Mouse (Mus musculus) liver, postnatal 0 days (tissue): ENCODE data around the gene Tal1. TPM values are rescaled to one million over a fixed set of nuclear protein-coding genes. Genes with fewer than 3 reads are reported as not detected.

Experiments
- ATAC-seq: fragments of 200-750 bp; cut with Nextera tagmentation; 2 replicates; pipeline ENCODE4 v1.8.0; 2017; ENCODE audit warnings: mild to moderate bottlenecking, moderate library complexity
- DNase-seq: peaks from one replicate; pipeline ENCODE4 v3.0.0-alpha.2; 2016
- H3K27ac ChIP-seq: fragments of 300-500 bp; sonication (generic); 2 replicates; pipeline ENCODE4 v1.5.1; 2014; ENCODE audit warnings: antibody characterized with exemption, moderate library complexity, mild to moderate bottlenecking, low read depth
- H3K27me3 ChIP-seq: fragments of 300-500 bp; sonication (generic); 2 replicates; pipeline ENCODE4 v1.6.1; 2014; ENCODE audit warnings: low read length, control low read depth, mixed read lengths; ENCODE audit not compliant: insufficient read depth
- H3K36me3 ChIP-seq: fragments of 300-500 bp; sonication (generic); replicated peaks from 2 replicates; pipeline ENCODE4 v1.6.1; 2014; ENCODE audit warnings: mild to moderate bottlenecking, control low read depth, low read length, moderate library complexity, mixed read lengths; ENCODE audit not compliant: insufficient read depth
- H3K4me1 ChIP-seq: fragments of 300-500 bp; sonication (generic); 2 replicates; pipeline ENCODE4 v1.6.1; 2014; ENCODE audit warnings: antibody characterized with exemption, mild to moderate bottlenecking, control low read depth; ENCODE audit not compliant: insufficient read depth
- H3K4me2 ChIP-seq: fragments of 300-500 bp; sonication (generic); 2 replicates; pipeline ENCODE4 v1.6.1; 2014; ENCODE audit warnings: low read depth, mild to moderate bottlenecking, low read length, moderate library complexity, mixed read lengths
- H3K4me3 ChIP-seq: fragments of 300-500 bp; sonication (generic); 2 replicates; pipeline ENCODE4 v1.5.1; 2014; ENCODE audit warnings: low read depth, low read length
- H3K9ac ChIP-seq: fragments of 300-500 bp; sonication (generic); replicated peaks from 2 replicates; pipeline ENCODE4 v1.6.1; 2014; ENCODE audit warnings: mild to moderate bottlenecking, moderate library complexity
- H3K9me3 ChIP-seq: fragments of 300-500 bp; sonication (generic); 2 replicates; pipeline ENCODE4 v1.6.1; 2016; ENCODE audit warnings: mild to moderate bottlenecking, control low read depth, low read length, mixed read lengths
- CTCF ChIP-seq: sonication (generic); IDR thresholded peaks from 2 replicates; pipeline ENCODE4 v1.5.1; 2016; ENCODE audit warnings: antibody characterized with exemption, low read depth
- EP300 ChIP-seq: IDR thresholded peaks from 2 replicates; pipeline ENCODE4 v1.6.1; 2016; ENCODE audit warnings: antibody characterized with exemption, low read depth, mild to moderate bottlenecking
- WGBS: fragments of 180-500 bp; shearing (Covaris S2); extraction: QIAGEN DNeasy Blood & Tissue Kit; methylation state at CpG from one replicate; pipeline ENCODE4 v1.1.7; 2014; ENCODE audit not compliant: insufficient replicate concordance; 5-methylcytosine and 5-hydroxymethylcytosine counted together
- polyA plus RNA-seq: library from polyadenylated mRNA; unstranded; fragments of >200 nt; fragmentation: Nextera tagmentation; extraction: Ambion mirVana; gene quantifications from 2 replicates; pipeline ENCODE4 v1.2.1, GENCODE M21; 2015

The Tal1 gene
- polyA plus RNA-seq, 1 experiment from 2014 or later = 8.9 TPM

DNA sequence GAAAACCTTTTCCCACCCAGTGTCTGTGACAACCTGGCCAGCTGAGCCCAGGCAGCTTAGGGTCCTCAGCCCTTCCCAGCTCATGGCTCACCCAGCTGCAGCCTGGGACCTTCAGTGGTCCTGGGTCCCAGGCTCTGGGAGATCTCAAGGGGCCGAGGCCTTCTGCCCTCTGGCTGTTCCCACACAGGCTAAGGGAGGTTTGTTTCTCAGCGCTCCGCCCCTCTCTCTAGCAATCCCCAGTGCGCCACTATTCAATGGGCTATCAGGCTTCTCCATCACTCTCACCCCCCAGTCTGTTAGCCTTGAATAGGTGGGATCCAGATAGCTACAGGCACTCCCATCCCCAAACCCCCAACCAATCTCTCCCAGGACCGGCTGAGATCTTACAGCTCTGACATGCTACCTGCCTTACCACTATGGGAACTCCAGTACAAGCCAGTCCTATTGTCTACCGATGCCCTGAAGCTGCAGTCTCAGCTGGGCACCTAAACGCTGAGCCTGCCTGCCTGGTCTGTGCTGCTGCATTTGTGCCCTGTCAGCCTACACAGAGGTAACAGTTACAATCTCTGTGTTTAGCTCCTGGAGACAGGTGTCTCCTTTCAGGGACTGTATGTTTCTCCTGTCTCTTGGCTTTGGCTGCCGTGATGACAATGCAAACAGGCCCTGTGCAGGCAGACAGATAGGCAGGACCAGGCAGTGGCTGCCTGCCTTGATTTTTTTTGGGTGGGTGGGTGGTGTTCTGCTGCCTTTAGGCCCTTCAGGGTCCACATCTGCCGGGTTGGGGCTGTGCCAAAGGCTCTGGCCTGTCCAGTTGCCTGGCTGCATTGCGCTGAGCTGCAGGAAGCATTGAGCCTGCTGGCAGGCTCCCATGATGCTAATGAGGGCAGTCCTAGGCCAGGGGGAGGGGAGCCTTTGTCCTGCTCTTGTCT, 22.9 kb downstream of the Tal1 start:
- Histone ChIP-seq H3K4me1 (no peaks in the 10 kb centered on the region; the same call in 1 of the 2 replicates), H3K36me3 (no peaks in the 10 kb centered on the region), H3K9me3 (no peaks in the 10 kb centered on the region), H3K27ac (no peak overlapping the region), H3K4me2 (no peak overlapping the region), H3K27me3 (no peaks in the 10 kb centered on the region), H3K9ac (no peak overlapping the region), H3K4me3 (no peak overlapping the region)
- DNase-seq (no peak), ATAC-seq (no peak)
- 50% methylated on average over 10 of the region's 10 CpGs for WGBS
- TF ChIP-seq CTCF = no peak
- TF ChIP-seq EP300 = no peak

DNA sequence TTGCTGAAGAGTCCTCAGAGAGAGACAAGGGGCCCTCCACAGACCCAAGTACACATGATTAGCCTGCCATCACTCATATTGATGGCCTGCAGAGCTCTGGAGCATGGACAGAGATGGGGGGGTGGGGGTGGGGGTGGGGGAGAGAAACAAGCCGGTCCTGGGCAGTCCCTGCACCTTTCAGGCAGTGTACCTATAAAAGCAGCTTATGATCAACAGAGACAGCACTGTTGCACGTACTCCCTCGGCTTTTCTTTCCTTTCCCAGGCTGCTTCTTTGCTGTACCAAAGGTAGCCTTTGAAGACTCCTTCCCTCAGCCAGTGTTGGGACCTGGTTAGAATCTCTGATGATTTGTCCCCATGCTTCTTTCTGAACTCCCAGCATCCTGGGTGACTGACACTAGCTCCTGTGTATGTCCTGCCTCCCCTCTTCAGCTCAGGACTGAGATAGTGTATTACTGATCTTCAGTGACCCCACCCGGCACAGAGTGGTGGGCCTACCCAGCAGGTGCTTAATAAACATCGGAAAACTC, 23.7 kb downstream of the Tal1 start:
- Histone ChIP-seq H3K27ac (no peak overlapping the region), H3K9ac (no peak overlapping the region), H3K4me1 (no peaks in the 10 kb centered on the region; the same call in 1 of the 2 replicates), H3K27me3 (no peaks in the 10 kb centered on the region), H3K9me3 (no peaks in the 10 kb centered on the region), H3K4me2 (no peak overlapping the region), H3K36me3 (no peaks in the 10 kb centered on the region), H3K4me3 (no peak overlapping the region)
- no peak for TF ChIP-seq EP300
- TF ChIP-seq CTCF = no peak
- WGBS = 66% methylated on average over 5 of the region's 5 CpGs
- ATAC-seq = no peak
- DNase-seq = no peak

DNA sequence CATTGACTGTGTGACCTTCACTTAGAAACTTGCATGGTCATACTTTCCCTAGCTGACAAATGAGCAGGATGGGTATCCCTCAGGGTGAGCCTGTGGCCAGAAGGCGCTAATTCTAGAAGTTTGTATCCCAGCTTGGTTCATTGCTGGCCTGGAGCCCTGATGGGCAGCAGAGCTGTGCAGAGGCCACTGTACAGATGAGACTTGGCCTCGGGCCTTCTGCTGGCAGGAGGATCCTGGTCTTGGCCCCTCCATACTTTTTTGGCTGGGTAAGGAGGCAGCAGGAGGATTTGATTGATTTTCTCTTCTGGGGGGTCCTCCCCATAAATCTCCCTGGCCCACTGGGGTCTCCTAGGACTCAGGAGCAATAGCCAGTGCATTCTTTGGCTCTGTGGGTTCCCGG, 26.8 kb downstream of the Tal1 start:
- Histone ChIP-seq H3K27me3 (no peaks in the 10 kb centered on the region), H3K4me3 (no peak overlapping the region), H3K36me3 (no peaks in the 10 kb centered on the region), H3K27ac (no peak overlapping the region), H3K9ac (no peak overlapping the region), H3K4me1 (peaks cover 2% of the 10 kb centered on the region; the same call in 1 of the 2 replicates), H3K4me2 (no peak overlapping the region), H3K9me3 (no peaks in the 10 kb centered on the region)
- ATAC-seq (no peak), DNase-seq (no peak)
- no peak for TF ChIP-seq EP300
- no peak for TF ChIP-seq CTCF
- 81% methylated on average over 3 of the region's 3 CpGs for WGBS

DNA sequence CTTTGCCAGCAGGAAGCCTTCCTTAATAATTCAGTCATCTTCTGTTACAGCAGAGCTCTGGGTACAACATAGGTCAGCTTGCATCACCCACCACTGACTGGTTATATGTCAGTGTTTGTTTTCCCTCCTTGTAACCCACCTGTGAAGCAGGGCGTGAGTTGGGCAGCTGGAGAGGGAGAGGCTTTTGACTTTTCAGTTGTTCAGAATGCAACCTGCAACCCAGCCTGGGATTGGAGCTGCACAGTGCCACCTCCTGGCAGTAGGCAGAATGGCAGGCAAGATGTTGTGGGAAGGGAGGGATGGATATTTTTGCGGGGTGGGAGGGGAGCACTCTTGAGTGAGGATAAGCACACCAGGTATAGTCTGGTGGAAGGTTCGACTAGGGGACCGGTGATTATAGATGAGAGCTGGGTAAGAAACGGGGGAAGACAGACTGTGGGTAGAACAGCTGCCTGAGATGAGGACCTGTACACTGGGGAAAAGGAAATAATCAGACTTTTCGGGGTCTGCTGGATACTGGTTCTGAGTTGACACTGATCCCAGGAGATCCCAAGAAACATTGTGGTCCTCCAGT, 29.4 kb downstream of the Tal1 start:
- no peak overlapping the region for H3K9ac ChIP-seq
- ATAC-seq (peak; percentile 19; the same call in 1 of the 2 replicates), DNase-seq (peak; percentile 74)
- no peak overlapping the region for H3K4me2 ChIP-seq
- H3K4me1 ChIP-seq = peaks cover 16% of the 10 kb centered on the region
- H3K4me3 ChIP-seq = no peak overlapping the region
- TF ChIP-seq EP300 (no peak), CTCF (peak; percentile 99)
- no peak overlapping the region for H3K27ac ChIP-seq
- H3K27me3 ChIP-seq = no peaks in the 10 kb centered on the region
- 19% methylated on average over 6 of the region's 6 CpGs for WGBS
- no peaks in the 10 kb centered on the region for H3K36me3 ChIP-seq
- H3K9me3 ChIP-seq = no peaks in the 10 kb centered on the region

DNA sequence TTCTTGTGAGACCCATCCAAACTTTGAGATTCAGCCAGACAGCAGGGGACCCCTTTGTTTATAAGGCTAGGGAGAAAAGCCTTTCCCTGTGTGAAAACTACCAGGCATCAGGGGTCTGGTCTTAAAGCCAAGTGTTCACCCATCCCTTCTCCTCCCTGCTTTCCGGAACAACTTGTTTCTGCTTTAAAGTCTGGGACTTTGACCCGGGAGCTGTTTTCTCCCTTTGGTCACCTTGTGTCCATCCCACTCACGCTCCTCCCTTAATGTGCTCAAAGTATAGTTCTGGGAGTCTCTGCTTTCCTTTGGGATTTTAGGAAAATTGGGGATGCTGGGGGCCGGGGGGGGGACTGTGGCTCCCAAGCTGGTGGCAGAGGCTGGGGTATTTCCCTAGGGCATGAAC, 30.0 kb downstream of the Tal1 start:
- no peak overlapping the region for H3K27ac ChIP-seq
- H3K4me1 ChIP-seq = peaks cover 17% of the 10 kb centered on the region
- WGBS = 64% methylated on average over 4 of the region's 4 CpGs
- no peak overlapping the region for H3K4me3 ChIP-seq
- no peak for ATAC-seq
- no peaks in the 10 kb centered on the region for H3K27me3 ChIP-seq
- DNase-seq = no peak
- no peak overlapping the region for H3K9ac ChIP-seq
- no peak overlapping the region for H3K4me2 ChIP-seq
- TF ChIP-seq EP300 (no peak), CTCF (no peak)
- H3K36me3 ChIP-seq = no peaks in the 10 kb centered on the region
- no peaks in the 10 kb centered on the region for H3K9me3 ChIP-seq

DNA sequence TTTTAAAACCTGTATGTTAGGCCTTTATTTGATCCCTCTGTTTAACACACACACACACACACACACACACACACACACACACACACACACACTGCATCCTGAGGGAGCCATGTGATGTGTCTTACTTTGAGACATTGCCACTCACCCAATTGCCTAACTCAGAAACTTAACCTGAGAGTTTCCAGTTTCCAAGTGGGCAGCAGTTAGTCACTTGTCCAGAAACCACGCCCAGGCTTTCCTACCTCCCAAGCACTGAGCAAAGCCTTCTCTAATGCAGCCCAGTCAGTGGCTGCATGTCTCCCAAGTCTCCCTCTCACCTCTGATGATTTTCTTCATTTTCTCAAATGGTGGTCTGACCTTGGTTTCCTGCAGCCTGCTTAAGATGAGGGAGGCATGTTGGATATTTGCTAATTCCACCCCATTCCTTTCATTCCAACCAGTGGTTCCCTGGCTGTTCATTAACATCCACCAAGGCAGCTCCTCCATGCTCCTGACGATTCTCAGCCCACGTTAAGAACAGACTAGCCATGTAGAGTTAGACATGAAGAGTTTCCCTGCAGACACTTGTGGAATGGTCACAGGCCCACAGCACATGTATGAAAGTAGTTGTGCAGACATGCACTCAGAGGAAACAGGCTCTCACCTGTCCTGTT, 30.7 kb downstream of the Tal1 start:
- 51% methylated on average over 3 of the region's 3 CpGs for WGBS
- H3K9me3 ChIP-seq = no peaks in the 10 kb centered on the region
- DNase-seq (no peak), ATAC-seq (no peak)
- no peaks in the 10 kb centered on the region for H3K36me3 ChIP-seq
- no peak overlapping the region for H3K4me2 ChIP-seq
- H3K27me3 ChIP-seq = no peaks in the 10 kb centered on the region
- no peak overlapping the region for H3K9ac ChIP-seq
- TF ChIP-seq EP300 (no peak), CTCF (no peak)
- H3K27ac ChIP-seq = no peak overlapping the region
- peaks cover 17% of the 10 kb centered on the region for H3K4me1 ChIP-seq
- no peak overlapping the region for H3K4me3 ChIP-seq
